Mouse (Mus musculus) lung, embryonic 15.5 days (tissue): ENCODE measurements around the gene Evc2. TPM values are rescaled to one million over a fixed set of nuclear protein-coding genes. Genes with fewer than 3 reads are reported as not detected.

Experiments used
- ATAC-seq: fragments of 200-750 bp; cut with Nextera tagmentation; 2 replicates; pipeline ENCODE4 v1.8.0; 2017; ENCODE audit warnings: moderate number of reproducible peaks, borderline replicate concordance; ENCODE audit not compliant: low FRiP score, low TSS enrichment; ENCODE audit errors: extremely low read depth
- H3K27ac ChIP-seq: fragments of 300-500 bp; sonication (generic); 2 replicates; pipeline ENCODE4 v1.5.1; 2015; ENCODE audit warnings: moderate library complexity, mild to moderate bottlenecking, inconsistent platforms
- H3K27me3 ChIP-seq: fragments of 300-500 bp; sonication (generic); 2 replicates; pipeline ENCODE4 v1.6.1; 2015; ENCODE audit warnings: inconsistent platforms
- H3K36me3 ChIP-seq: fragments of 300-500 bp; sonication (generic); 2 replicates; pipeline ENCODE4 v1.6.1; 2015; ENCODE audit warnings: inconsistent platforms
- H3K4me1 ChIP-seq: fragments of 300-500 bp; sonication (generic); 2 replicates; pipeline ENCODE4 v1.6.1; 2015; ENCODE audit warnings: inconsistent platforms
- H3K4me2 ChIP-seq: fragments of 300-500 bp; sonication (generic); 2 replicates; pipeline ENCODE4 v1.6.1; 2015; ENCODE audit warnings: inconsistent platforms, mild to moderate bottlenecking, moderate library complexity
- H3K4me3 ChIP-seq: fragments of 300-500 bp; sonication (generic); 2 replicates; pipeline ENCODE4 v1.5.1; 2015; ENCODE audit warnings: mild to moderate bottlenecking, inconsistent platforms
- H3K9ac ChIP-seq: fragments of 300-500 bp; sonication (generic); 2 replicates; pipeline ENCODE4 v1.6.1; 2015; ENCODE audit warnings: inconsistent platforms
- H3K9me3 ChIP-seq: fragments of 300-500 bp; sonication (generic); 2 replicates; pipeline ENCODE4 v1.6.1; 2016; ENCODE audit warnings: inconsistent platforms
- WGBS: fragments of 180-500 bp; shearing (Covaris S2); methylation state at CpG from one replicate; pipeline ENCODE4 v1.1.7; 2015; 5-methylcytosine and 5-hydroxymethylcytosine counted together
- polyA plus RNA-seq: library from polyadenylated mRNA; unstranded; fragments of >200 nt; fragmentation: Nextera tagmentation; extraction: Ambion mirVana; gene quantifications from 2 replicates; pipeline ENCODE4 v1.2.1, GENCODE M21; 2015

The Evc2 gene
- polyA plus RNA-seq, 1 experiment from 2014 or later, result 17.2 TPM

GRCm38 (mm10) chr5:37331133-37331505 lies 7.2 kb upstream of the Evc2 start:
- Histone ChIP-seq H3K4me1 (peaks cover 7% of the 10 kb centered on the region; the same call in 1 of the 2 replicates), H3K36me3 (peaks cover 6% of the 10 kb centered on the region; the same call in 1 of the 2 replicates), H3K9me3 (no peaks in the 10 kb centered on the region), H3K27me3 (no peaks in the 10 kb centered on the region), H3K27ac (no peak overlapping the region), H3K4me2 (no peak overlapping the region), H3K4me3 (no peak overlapping the region), H3K9ac (no peak overlapping the region)
- WGBS, result 94% methylated on average over 2 of the region's 2 CpGs
- ATAC-seq, result no peak

DNA sequence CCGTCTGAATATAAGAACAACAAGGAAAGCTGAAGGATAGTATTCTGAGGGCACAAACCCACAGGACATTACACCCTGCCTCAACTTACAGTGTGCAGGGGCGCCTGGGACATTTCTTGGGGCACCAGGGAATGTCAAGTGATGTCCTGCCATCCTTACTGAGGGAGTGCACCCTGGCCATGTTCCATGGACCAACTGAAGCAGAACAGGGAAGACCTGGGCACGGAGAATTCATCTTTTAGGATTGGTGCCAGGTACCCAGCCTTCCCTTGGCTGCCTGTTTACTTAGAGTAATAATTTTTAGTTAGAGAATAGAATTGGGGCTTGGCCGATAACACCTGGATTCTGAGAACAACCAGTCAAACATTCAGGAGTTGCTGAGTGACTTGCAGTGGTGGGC lies 6.2 kb upstream of the Evc2 start:
- H3K4me2 ChIP-seq, result no peak overlapping the region
- no peaks in the 10 kb centered on the region for H3K9me3 ChIP-seq
- H3K4me1 ChIP-seq, result peaks cover 12% of the 10 kb centered on the region
- H3K4me3 ChIP-seq, result no peak overlapping the region
- WGBS, result 82% methylated on average over 4 of the region's 4 CpGs
- no peaks in the 10 kb centered on the region for H3K27me3 ChIP-seq
- H3K9ac ChIP-seq, result no peak overlapping the region
- no peak for ATAC-seq
- H3K36me3 ChIP-seq, result peaks cover 4% of the 10 kb centered on the region; the same call in 1 of the 2 replicates
- no peak overlapping the region for H3K27ac ChIP-seq

GRCm38 (mm10) chr5:37335061-37335460 lies 3.2 kb upstream of the Evc2 start:
- Histone ChIP-seq H3K36me3 (no peaks in the 10 kb centered on the region), H3K27ac (no peak overlapping the region), H3K9ac (no peak overlapping the region), H3K9me3 (no peaks in the 10 kb centered on the region), H3K4me1 (peaks cover 36% of the 10 kb centered on the region), H3K27me3 (no peaks in the 10 kb centered on the region), H3K4me3 (no peak overlapping the region), H3K4me2 (no peak overlapping the region)
- no peak for ATAC-seq
- WGBS, result 55% methylated on average over 3 of the region's 3 CpGs

DNA sequence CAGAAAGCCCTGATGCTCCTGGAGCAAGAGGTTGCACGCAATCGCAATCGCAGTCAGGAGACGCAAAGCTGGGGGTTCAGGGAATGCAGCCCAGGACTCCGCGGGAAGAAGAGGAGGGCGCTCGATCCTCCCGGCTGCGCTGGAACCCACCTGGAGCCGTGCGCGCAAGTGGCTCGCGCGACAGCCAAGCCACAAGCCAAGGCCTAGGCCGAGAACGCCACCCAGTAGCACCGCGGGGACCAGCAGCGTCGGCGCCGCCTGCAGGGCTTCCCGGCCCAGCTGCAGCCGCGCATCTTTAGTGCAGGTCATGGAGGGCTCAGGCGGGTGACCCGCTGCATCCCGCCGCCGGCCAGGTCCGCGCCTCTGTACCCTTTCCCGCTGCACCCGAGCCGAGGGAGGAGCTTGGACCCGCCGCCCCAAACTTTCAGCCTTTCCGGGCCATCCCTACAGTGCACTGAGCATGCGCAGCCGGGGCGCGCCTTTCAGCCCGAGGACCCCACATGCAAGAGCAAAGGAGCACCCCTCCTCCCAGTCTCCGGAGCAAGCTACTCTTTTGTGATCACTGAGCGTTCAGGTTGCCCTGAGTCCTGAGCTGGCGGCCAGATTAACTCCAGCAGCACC lies 1.7 kb upstream of the Evc2 start, which contains the start of gene Evc:
Gene Evc, minus strand, starts transcription at position 410 of the 621 bp plus-strand sequence.
- H3K9ac ChIP-seq, result peak within 1 kb of the TSS; percentile 72
- H3K4me2 ChIP-seq, result peak within 1 kb of the TSS; percentile 92
- no peaks in the 10 kb centered on the region for H3K36me3 ChIP-seq
- no peaks in the 10 kb centered on the region for H3K27me3 ChIP-seq
- peak; percentile 80 for ATAC-seq
- no peak within 1 kb of the TSS for H3K27ac ChIP-seq
- H3K4me1 ChIP-seq, result peaks cover 37% of the 10 kb centered on the region
- WGBS, result under 1% methylated on average over 45 of the region's 48 CpGs
- peak within 1 kb of the TSS; percentile 73 for H3K4me3 ChIP-seq
- no peaks in the 10 kb centered on the region for H3K9me3 ChIP-seq

DNA sequence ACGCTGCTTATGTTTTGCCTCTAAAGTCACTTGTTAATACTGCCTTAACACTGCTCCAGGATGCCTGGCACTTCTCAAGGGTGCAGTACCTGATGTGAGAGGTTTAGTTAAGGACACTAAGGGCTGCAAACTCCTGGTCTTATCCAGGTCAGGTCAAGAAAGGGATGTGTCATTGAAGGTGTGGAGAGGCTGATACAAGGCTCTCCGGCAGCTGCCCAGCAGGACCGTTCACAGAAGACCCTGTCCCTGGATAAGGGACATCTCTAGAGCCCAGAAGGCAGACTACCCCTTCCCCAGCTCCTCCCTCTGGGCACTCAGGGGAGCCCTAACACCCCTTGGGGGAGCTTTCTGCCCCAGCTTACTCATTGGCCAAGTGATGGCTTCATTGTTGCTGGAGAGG lies 603 bp upstream of the Evc2 start:
- Histone ChIP-seq H3K27me3 (no peaks in the 10 kb centered on the region), H3K9ac (peak overlapping the region; percentile 72), H3K4me2 (peak overlapping the region; percentile 92), H3K27ac (peak overlapping the region; percentile 78), H3K4me1 (peaks cover 37% of the 10 kb centered on the region), H3K36me3 (no peaks in the 10 kb centered on the region), H3K9me3 (no peaks in the 10 kb centered on the region), H3K4me3 (peak overlapping the region; percentile 73)
- 69% methylated on average over 3 of the region's 3 CpGs for WGBS
- ATAC-seq, result no peak

- no peaks in the 10 kb centered on the region for H3K27me3 ChIP-seq
- no peaks in the 10 kb centered on the region for H3K9me3 ChIP-seq
- no peak overlapping the region for H3K4me3 ChIP-seq
- H3K27ac ChIP-seq, result no peak overlapping the region
- H3K4me1 ChIP-seq, result peaks cover 12% of the 10 kb centered on the region; the same call in 1 of the 2 replicates
- H3K9ac ChIP-seq, result no peak overlapping the region
- no peak for ATAC-seq
- H3K4me2 ChIP-seq, result no peak overlapping the region
- H3K36me3 ChIP-seq, result peaks cover 6% of the 10 kb centered on the region; the same call in 1 of the 2 replicates
- WGBS, result 80% methylated on average over 2 of the region's 2 CpGs
These were observed 5.7 kb downstream of the Evc2 start for GRCm38 (mm10) chr5:37343962-37344361.

- Histone ChIP-seq H3K27me3 (no peaks in the 10 kb centered on the region), H3K36me3 (peaks cover 35% of the 10 kb centered on the region), H3K4me3 (no peak overlapping the region), H3K9me3 (no peaks in the 10 kb centered on the region), H3K9ac (no peak overlapping the region), H3K4me2 (no peak overlapping the region), H3K27ac (no peak overlapping the region), H3K4me1 (no peaks in the 10 kb centered on the region)
- WGBS, result 83% methylated on average over 2 of the region's 2 CpGs
- no peak for ATAC-seq
These were observed 13.5 kb downstream of the Evc2 start for GRCm38 (mm10) chr5:37351791-37352190.

- H3K4me1 ChIP-seq, result no peaks in the 10 kb centered on the region
- H3K4me3 ChIP-seq, result no peak overlapping the region
- H3K4me2 ChIP-seq, result no peak overlapping the region
- H3K27ac ChIP-seq, result no peak overlapping the region
- no peak for ATAC-seq
- 78% methylated on average over 4 of the region's 4 CpGs for WGBS
- no peak overlapping the region for H3K9ac ChIP-seq
- peaks cover 28% of the 10 kb centered on the region for H3K36me3 ChIP-seq
- H3K9me3 ChIP-seq, result no peaks in the 10 kb centered on the region
- no peaks in the 10 kb centered on the region for H3K27me3 ChIP-seq
These were observed 16.1 kb downstream of the Evc2 start for GRCm38 (mm10) chr5:37354385-37354784.

- no peak for ATAC-seq
- H3K9me3 ChIP-seq, result no peaks in the 10 kb centered on the region
- no peak overlapping the region for H3K9ac ChIP-seq
- no peak overlapping the region for H3K27ac ChIP-seq
- H3K4me1 ChIP-seq, result no peaks in the 10 kb centered on the region
- H3K27me3 ChIP-seq, result no peaks in the 10 kb centered on the region
- H3K4me2 ChIP-seq, result no peak overlapping the region
- 79% methylated on average over 8 of the region's 8 CpGs for WGBS
- peaks cover 21% of the 10 kb centered on the region for H3K36me3 ChIP-seq
- no peak overlapping the region for H3K4me3 ChIP-seq
These were observed 17.7 kb downstream of the Evc2 start for GRCm38 (mm10) chr5:37356027-37356426.

GRCm38 (mm10) chr5:37362618-37363017 lies 24.3 kb downstream of the Evc2 start:
- H3K27me3 ChIP-seq, result no peaks in the 10 kb centered on the region
- no peak overlapping the region for H3K4me2 ChIP-seq
- ATAC-seq, result no peak
- H3K4me3 ChIP-seq, result no peak overlapping the region
- no peaks in the 10 kb centered on the region for H3K9me3 ChIP-seq
- no peaks in the 10 kb centered on the region for H3K4me1 ChIP-seq
- 56% methylated on average over 4 of the region's 5 CpGs for WGBS
- H3K27ac ChIP-seq, result no peak overlapping the region
- H3K9ac ChIP-seq, result no peak overlapping the region
- H3K36me3 ChIP-seq, result 0 out of 2 replicates have a peak, but pooled peaks cover 2% of the 10 kb centered on the region

- ATAC-seq, result no peak
- Histone ChIP-seq H3K4me2 (no peak overlapping the region), H3K9me3 (no peaks in the 10 kb centered on the region), H3K4me3 (no peak overlapping the region), H3K4me1 (no peaks in the 10 kb centered on the region), H3K9ac (no peak overlapping the region), H3K27me3 (no peaks in the 10 kb centered on the region), H3K27ac (no peak overlapping the region), H3K36me3 (no peaks in the 10 kb centered on the region)
- 47% methylated on average over 5 of the region's 5 CpGs for WGBS
These were observed 25.0 kb downstream of the Evc2 start for GRCm38 (mm10) chr5:37363284-37363683.

DNA sequence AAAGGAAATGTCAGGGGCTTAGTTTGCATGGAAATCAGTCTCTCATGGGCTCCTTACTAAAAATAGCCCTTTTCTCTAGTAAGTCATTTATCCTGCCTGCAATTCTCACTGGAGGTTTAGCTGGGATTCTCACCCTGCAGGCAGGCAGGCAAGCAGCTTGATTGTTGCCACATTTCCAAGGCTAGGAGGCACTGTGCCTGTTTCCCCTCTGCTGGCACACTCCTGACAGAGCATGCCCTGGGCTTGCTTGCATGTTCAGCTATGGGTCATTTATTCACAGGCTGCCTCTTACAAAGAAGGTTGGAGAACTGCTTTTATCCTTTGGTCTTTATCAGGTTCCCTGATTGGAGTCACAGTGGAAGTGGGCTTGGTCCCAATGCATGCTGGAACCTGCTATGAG lies 27.5 kb downstream of the Evc2 start:
- Histone ChIP-seq H3K4me2 (no peak overlapping the region), H3K9me3 (no peaks in the 10 kb centered on the region), H3K36me3 (0 out of 2 replicates have a peak, but pooled peaks cover 4% of the 10 kb centered on the region), H3K4me1 (no peaks in the 10 kb centered on the region), H3K27me3 (no peaks in the 10 kb centered on the region), H3K4me3 (no peak overlapping the region), H3K27ac (no peak overlapping the region), H3K9ac (no peak overlapping the region)
- no peak for ATAC-seq

DNA sequence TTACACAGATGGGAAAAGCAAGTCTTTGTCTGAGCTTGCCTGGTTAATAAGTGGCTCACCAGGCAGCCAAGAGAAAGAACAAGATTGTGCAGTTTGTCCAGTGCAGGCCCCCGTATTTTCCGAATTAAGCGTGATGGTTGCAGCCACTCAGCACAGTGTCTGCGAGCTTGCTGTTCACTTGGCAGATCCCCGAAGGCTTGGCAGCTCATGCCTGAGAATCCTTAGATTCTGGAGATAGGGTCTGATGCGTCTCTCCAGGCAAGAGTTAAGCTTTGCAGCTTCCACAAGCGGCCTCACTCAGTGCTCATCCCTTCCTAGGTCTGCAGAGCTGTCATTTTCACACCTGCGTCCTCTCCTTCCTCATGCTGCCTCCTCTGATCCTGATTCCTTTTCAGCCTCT lies 30.5 kb downstream of the Evc2 start:
- H3K27me3 ChIP-seq, result no peaks in the 10 kb centered on the region
- 79% methylated on average over 8 of the region's 8 CpGs for WGBS
- H3K27ac ChIP-seq, result no peak overlapping the region
- no peak overlapping the region for H3K4me2 ChIP-seq
- no peaks in the 10 kb centered on the region for H3K9me3 ChIP-seq
- no peak for ATAC-seq
- no peak overlapping the region for H3K4me3 ChIP-seq
- no peak overlapping the region for H3K9ac ChIP-seq
- H3K4me1 ChIP-seq, result no peaks in the 10 kb centered on the region
- H3K36me3 ChIP-seq, result peaks cover 17% of the 10 kb centered on the region
